In genomic region chr13:96131050-96131449, GRCm38 (mm10) we compare ENCODE assay signal across 9 mouse cellular contexts. TPM values are rescaled to one million over a fixed set of nuclear protein-coding genes. Genes with fewer than 3 reads are reported as not detected.
DNase-seq lines count a peak whose midpoint lies in the region; ATAC-seq lines count a peak whose summit lies in the region.
"Had no signal": no experiment of that assay in that cellular context is flagged by ENCODE, and none has a peak within 500 bp of the region (broad histone marks: within the 10 kb centered on the region; RNA-seq: fewer than 3 reads in every experiment).

No protein-coding gene starts in this region.

- DNase-seq in heart, postnatal 36 days, result no peak
- peak; percentile 24 for DNase-seq in WW6 (ENCODE audit: low read depth, low spot score)
- DNase-seq in embryonic facial prominence, embryonic 10.5 days (ENCODE audit: low spot score), result peak; percentile 78
- DNase-seq in right cerebral cortex, adult 2 months (ENCODE audit: low spot score in 2 of 2), result peak; percentile 68 to 70
- no peak for DNase-seq in urinary bladder, postnatal 36 days (ENCODE audit: low spot score in 2 of 2)

- no peaks in the 10 kb centered on the region for H3K36me3 ChIP-seq in heart, embryonic 13.5 days
- no peaks in the 10 kb centered on the region for H3K36me3 ChIP-seq in embryonic facial prominence, embryonic 10.5 days (replicated peaks)
- no peaks in the 10 kb centered on the region for H3K36me3 ChIP-seq in hindbrain, embryonic 16.5 days (ENCODE audit: control insufficient read depth, insufficient read depth, low read length)
- no peaks in the 10 kb centered on the region for H3K36me3 ChIP-seq in limb, embryonic 15.5 days

- H3K4me2 ChIP-seq in heart, embryonic 13.5 days, result peak overlapping the region; percentile 96
- peak overlapping the region; percentile 92 for H3K4me2 ChIP-seq in hindbrain, embryonic 16.5 days (ENCODE audit: low read length)
- H3K4me2 ChIP-seq in limb, embryonic 15.5 days, result peak overlapping the region; percentile 93

- WGBS in heart, embryonic 13.5 days, result 2% methylated on average over 26 of the region's 30 CpGs
- under 1% methylated on average over 30 of the region's 30 CpGs for WGBS in embryonic facial prominence, embryonic 10.5 days
- WGBS in hindbrain, embryonic 16.5 days, result under 1% methylated on average over 17 of the region's 30 CpGs
- WGBS in limb, embryonic 15.5 days, result under 1% methylated on average over 27 of the region's 30 CpGs

- H3K27me3 ChIP-seq in heart, embryonic 13.5 days (replicated peaks), result peaks cover 95% of the 10 kb centered on the region
- peaks cover 100% of the 10 kb centered on the region for H3K27me3 ChIP-seq in embryonic facial prominence, embryonic 10.5 days (replicated peaks; ENCODE audit: low read depth, poor library complexity, severe bottlenecking)
- H3K27me3 ChIP-seq in hindbrain, embryonic 16.5 days (replicated peaks; ENCODE audit: control insufficient read depth, insufficient read depth, low read length), result peaks cover 2% of the 10 kb centered on the region; the same call in 1 of the 2 replicates
- H3K27me3 ChIP-seq in limb, embryonic 15.5 days, result peaks cover 76% of the 10 kb centered on the region

- peak overlapping the region; percentile 21; the same call in 1 of the 2 replicates for H3K9ac ChIP-seq in heart, embryonic 13.5 days
- H3K9ac ChIP-seq in hindbrain, embryonic 16.5 days (ENCODE audit: low read depth, low read length), result peak overlapping the region; percentile 68
- no peak overlapping the region for H3K9ac ChIP-seq in limb, embryonic 15.5 days

- peaks cover 28% of the 10 kb centered on the region for H3K4me1 ChIP-seq in heart, embryonic 13.5 days
- H3K4me1 ChIP-seq in embryonic facial prominence, embryonic 10.5 days, result peaks cover 33% of the 10 kb centered on the region
- peaks cover 4% of the 10 kb centered on the region; the same call in 1 of the 2 replicates for H3K4me1 ChIP-seq in hindbrain, embryonic 16.5 days (ENCODE audit: control insufficient read depth, insufficient read depth, low read depth, low read length)
- H3K4me1 ChIP-seq in limb, embryonic 15.5 days, result peaks cover 32% of the 10 kb centered on the region

- H3K4me3 ChIP-seq in heart, embryonic 13.5 days, result peak overlapping the region; percentile 59
- peak overlapping the region; percentile 65 for H3K4me3 ChIP-seq in embryonic facial prominence, embryonic 10.5 days
- peak overlapping the region; percentile 67 for H3K4me3 ChIP-seq in hindbrain, embryonic 16.5 days (ENCODE audit: low read length)
- peak overlapping the region; percentile 49 for H3K4me3 ChIP-seq in limb, embryonic 15.5 days

- intact Hi-C loops in heart, postnatal 36 days (cut with DNase I), result no loop called here

- H3K9me3 ChIP-seq in heart, embryonic 13.5 days, result no peaks in the 10 kb centered on the region
- H3K9me3 ChIP-seq in embryonic facial prominence, embryonic 10.5 days, result no peaks in the 10 kb centered on the region
- no peaks in the 10 kb centered on the region for H3K9me3 ChIP-seq in hindbrain, embryonic 16.5 days (ENCODE audit: control insufficient read depth, low read length)
- H3K9me3 ChIP-seq in limb, embryonic 15.5 days, result no peaks in the 10 kb centered on the region

- H3K27ac ChIP-seq in heart, embryonic 13.5 days (replicated peaks), result no peak overlapping the region
- H3K27ac ChIP-seq in embryonic facial prominence, embryonic 10.5 days (replicated peaks), result 0 out of 2 replicates have a peak overlapping the region, but pooled peaks have one; percentile 24
- peak overlapping the region; percentile 84 for H3K27ac ChIP-seq in hindbrain, embryonic 16.5 days (ENCODE audit: low read depth, low read length)
- no peak overlapping the region for H3K27ac ChIP-seq in limb, embryonic 15.5 days

- ATAC-seq in heart, embryonic 13.5 days (ENCODE audit: extremely low read depth, insufficient number of reproducible peaks, low FRiP score, low TSS enrichment), result 0 out of 2 replicates have a peak, but pooled peaks have one; percentile 31
- peak; percentile 90 for ATAC-seq in hindbrain, embryonic 16.5 days
- ATAC-seq in limb, embryonic 15.5 days (ENCODE audit: insufficient number of reproducible peaks, low FRiP score, low TSS enrichment, low read depth), result peak; percentile 65

RNA-seq across cellular contexts. Expression of gene Sv2c, which starts 1.3 kb away (rescaled TPM):
- polyA plus RNA-seq in heart, embryonic 13.5 days (2015; fragmentation: Nextera tagmentation; extraction: Ambion mirVana), result 0.99 and 1.4 TPM in 2 replicates
- under 1 TPM; 0.16 to 0.25 TPM for total RNA-seq in heart, postnatal 36 days (2021)
- 0.77 and 0.87 TPM in 2 replicates for polyA plus RNA-seq in embryonic facial prominence, embryonic 10.5 days (2016; fragmentation: Nextera tagmentation; extraction: Ambion mirVana)
- polyA plus RNA-seq in hindbrain, embryonic 16.5 days (2015; fragmentation: Nextera tagmentation; extraction: Ambion mirVana), result 35.2 and 35.6 TPM in 2 replicates
- polyA plus RNA-seq in limb, embryonic 15.5 days (2015; fragmentation: Nextera tagmentation; extraction: Ambion mirVana), result 1.3 and 1.5 TPM in 2 replicates

RNA-seq across cellular contexts. Expression of gene Gm17190, which starts 49.2 kb away (rescaled TPM):
- polyA plus RNA-seq in heart, embryonic 13.5 days (2015; fragmentation: Nextera tagmentation; extraction: Ambion mirVana), result not detected in 2 replicates
- not detected for total RNA-seq in heart, postnatal 36 days (2021)
- polyA plus RNA-seq in embryonic facial prominence, embryonic 10.5 days (2016; fragmentation: Nextera tagmentation; extraction: Ambion mirVana), result 0.14 TPM in 1 of 2 replicates, not detected in the other
- polyA plus RNA-seq in hindbrain, embryonic 16.5 days (2015; fragmentation: Nextera tagmentation; extraction: Ambion mirVana), result 0.39 and 0.40 TPM in 2 replicates
- polyA plus RNA-seq in limb, embryonic 15.5 days (2015; fragmentation: Nextera tagmentation; extraction: Ambion mirVana), result not detected in 2 replicates
- polyA plus RNA-seq: liver, embryonic 16.5 days had no signal

RNA-seq across cellular contexts. Expression of gene Gm20075, which starts 49.9 kb away (rescaled TPM):
- polyA plus RNA-seq in heart, embryonic 13.5 days (2015; fragmentation: Nextera tagmentation; extraction: Ambion mirVana), result 27.9 and 35.1 TPM in 2 replicates
- total RNA-seq in heart, postnatal 36 days (2021), result 10 to 100 TPM; 12.0 to 14.9 TPM
- polyA plus RNA-seq in embryonic facial prominence, embryonic 10.5 days (2016; fragmentation: Nextera tagmentation; extraction: Ambion mirVana), result 29.0 and 32.2 TPM in 2 replicates
- polyA plus RNA-seq in hindbrain, embryonic 16.5 days (2015; fragmentation: Nextera tagmentation; extraction: Ambion mirVana), result 21.6 and 29.8 TPM in 2 replicates
- 17.0 and 17.4 TPM in 2 replicates for polyA plus RNA-seq in limb, embryonic 15.5 days (2015; fragmentation: Nextera tagmentation; extraction: Ambion mirVana)

Comparison
In these comparisons a context has a peak if more than half of its experiments do, and no peak if none do; other contexts are left out.
1. ATAC-seq: peak in every context shown above with its lines; median percentile 90 in hindbrain, embryonic 16.5 days; 65 in limb, embryonic 15.5 days; 31 in heart, embryonic 13.5 days.
2. H3K27ac ChIP-seq: peak in embryonic facial prominence, embryonic 10.5 days (single experiment) and hindbrain, embryonic 16.5 days (single experiment); none in heart, embryonic 13.5 days (single experiment) and limb, embryonic 15.5 days (single experiment).
3. DNase-seq: peak in WW6 (single experiment), embryonic facial prominence, embryonic 10.5 days (single experiment) and right cerebral cortex, adult 2 months (2 of 2); none in heart, postnatal 36 days (0 of 2) and urinary bladder, postnatal 36 days (0 of 2).
4. RNA of gene Sv2c, which starts 1.3 kb away (polyA plus RNA-seq): 35.2 to 35.6 TPM in hindbrain, embryonic 16.5 days; 1.3 to 1.5 TPM in limb, embryonic 15.5 days, 0.99 to 1.4 TPM in heart, embryonic 13.5 days and 0.77 to 0.87 TPM in embryonic facial prominence, embryonic 10.5 days; every median in the first group is over 10 times any median in the second.
5. Peak in every context shown above with its lines, with median percentiles within 50 percentile points of each other: H3K4me2 ChIP-seq and H3K4me3 ChIP-seq.